Mouse (Mus musculus) bone marrow, adult 2 months (tissue): ENCODE data around the gene Map1s.

Experiments used
- CTCF ChIP-seq: fragments of 200-500 bp; IDR thresholded peaks from 2 replicates; pipeline ENCODE4 v1.5.1; 2011; ENCODE audit warnings: low read length, control low read depth; ENCODE audit not compliant: control insufficient read depth, insufficient read depth
- POLR2A ChIP-seq: fragments of 200-500 bp; IDR thresholded peaks from 2 replicates; pipeline ENCODE4 v1.6.1; 2011; ENCODE audit warnings: low read depth, mild to moderate bottlenecking, control low read depth, low read length, borderline replicate concordance; ENCODE audit not compliant: control insufficient read depth

DNA sequence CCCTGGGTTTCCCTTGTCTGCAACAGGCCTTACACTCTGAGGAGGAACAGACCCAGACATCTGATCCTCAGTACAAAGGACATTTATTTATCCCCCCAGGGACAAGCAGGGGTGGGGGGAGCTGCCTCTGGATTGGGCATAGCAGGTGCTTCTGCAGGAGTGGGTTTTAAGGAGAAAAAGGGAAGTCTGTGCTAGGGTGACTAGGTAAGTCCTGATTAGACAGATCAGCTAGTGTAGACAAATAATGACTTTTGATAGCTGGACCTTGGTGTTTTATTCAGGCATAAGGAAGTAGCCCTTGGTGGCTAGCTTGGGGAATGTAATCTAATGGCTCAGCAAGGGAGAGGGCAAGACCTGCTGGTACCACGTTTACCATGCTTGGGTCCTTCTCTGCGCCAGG lies 6.5 kb upstream of the Map1s start:
- TF ChIP-seq CTCF (no peak), POLR2A (no peak)
